Mouse (Mus musculus) thymus, postnatal 10 days (tissue): ENCODE measurements around the gene Wnt2b.

Experiments
- DNase-seq, 2 experiments: peaks; one replicate each; pipeline ENCODE4 v3.0.0; 2021; ENCODE audit warnings: low spot score in 2 of 2

Gene Wnt2b

DNA sequence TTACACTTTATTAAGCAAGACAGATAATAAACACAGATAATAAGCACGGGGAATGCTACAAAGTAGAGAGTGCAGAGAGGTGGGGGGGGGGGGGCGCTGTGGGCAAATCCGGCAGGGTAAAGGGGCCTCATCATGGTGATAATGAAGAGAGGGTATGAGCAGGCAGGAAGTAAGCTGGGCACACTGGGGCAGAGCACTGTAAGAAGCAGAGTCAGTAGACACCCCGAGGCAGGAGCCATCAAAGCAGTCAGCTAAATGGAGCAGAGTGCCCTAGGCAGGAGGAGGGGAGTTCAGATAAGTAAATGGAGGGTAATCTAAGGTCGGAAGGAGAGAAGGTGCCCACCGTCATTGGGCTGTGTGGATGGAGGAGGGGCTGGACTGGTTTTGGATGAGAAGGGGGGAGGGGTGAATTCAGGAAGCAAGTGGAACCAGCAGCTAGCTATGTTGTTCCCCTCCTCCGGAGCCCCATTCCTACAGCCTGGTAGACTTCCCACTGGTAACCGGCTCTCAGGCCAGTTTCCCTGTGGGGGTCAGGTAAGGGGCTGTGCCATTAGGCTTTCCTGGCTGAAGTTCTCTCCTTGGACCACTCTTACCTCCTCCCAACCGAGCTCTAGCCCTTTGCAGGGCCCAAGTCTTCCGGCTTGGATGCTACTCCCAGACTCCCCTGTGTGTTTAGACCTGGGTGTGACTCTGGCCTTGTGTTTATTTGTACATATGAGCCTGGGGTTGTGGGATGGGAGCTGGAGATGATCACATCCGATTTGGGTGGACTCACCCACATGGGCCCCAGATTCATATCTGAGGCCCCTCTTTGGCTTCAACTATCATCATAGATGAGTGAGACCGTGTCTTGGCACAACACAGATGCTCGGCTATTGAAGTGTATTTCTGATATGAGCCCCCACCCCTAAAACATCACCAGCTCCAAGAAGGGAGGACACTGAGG is 1.9 kb upstream of the Wnt2b start:
- DNase-seq: peak; percentile 15 to 46

DNA sequence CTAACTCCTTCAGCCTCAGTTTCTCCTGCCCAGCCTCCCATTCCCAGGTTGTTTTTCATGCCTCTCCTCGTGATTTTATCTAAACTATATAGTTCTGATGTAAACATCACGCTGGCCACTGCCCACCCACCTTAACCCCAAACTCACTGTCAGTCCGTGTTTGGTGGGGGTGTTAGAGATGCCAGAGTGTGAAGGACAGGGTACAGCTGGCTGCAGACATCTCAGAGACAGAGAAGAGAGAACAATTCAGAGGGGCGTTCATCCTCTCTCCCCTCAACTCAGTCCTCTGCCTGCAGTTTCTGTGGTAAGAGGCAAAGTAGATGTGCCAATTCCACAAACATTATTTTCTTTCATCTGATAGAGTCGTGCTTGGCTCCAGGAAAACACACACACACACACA is 1.1 kb upstream of the Wnt2b start:
- no peak for DNase-seq

DNA sequence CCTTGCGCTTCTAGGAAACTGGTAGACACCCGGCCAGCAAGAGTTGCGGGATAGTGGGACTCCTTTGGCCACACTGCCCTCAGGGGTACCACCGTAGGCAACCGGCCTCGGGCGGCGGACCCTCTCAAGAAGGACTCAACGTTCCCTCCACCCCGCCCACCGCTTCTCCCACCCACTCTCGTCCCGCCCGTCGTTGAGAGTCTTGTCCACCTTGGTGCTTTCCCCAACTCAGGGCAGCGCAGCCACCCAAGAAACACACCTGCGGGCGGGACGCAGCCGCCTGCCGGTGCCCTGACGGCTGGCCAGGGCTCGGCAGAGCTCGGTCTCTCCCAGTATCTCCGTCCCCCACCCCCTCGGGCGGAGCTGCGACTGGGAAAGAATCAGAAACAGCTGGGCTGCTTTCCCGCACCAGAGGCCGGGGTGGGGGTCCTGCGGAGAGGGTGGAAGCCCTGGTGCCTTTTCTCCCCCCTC is 455 bp upstream of the Wnt2b start:
- DNase-seq: no peak

DNA sequence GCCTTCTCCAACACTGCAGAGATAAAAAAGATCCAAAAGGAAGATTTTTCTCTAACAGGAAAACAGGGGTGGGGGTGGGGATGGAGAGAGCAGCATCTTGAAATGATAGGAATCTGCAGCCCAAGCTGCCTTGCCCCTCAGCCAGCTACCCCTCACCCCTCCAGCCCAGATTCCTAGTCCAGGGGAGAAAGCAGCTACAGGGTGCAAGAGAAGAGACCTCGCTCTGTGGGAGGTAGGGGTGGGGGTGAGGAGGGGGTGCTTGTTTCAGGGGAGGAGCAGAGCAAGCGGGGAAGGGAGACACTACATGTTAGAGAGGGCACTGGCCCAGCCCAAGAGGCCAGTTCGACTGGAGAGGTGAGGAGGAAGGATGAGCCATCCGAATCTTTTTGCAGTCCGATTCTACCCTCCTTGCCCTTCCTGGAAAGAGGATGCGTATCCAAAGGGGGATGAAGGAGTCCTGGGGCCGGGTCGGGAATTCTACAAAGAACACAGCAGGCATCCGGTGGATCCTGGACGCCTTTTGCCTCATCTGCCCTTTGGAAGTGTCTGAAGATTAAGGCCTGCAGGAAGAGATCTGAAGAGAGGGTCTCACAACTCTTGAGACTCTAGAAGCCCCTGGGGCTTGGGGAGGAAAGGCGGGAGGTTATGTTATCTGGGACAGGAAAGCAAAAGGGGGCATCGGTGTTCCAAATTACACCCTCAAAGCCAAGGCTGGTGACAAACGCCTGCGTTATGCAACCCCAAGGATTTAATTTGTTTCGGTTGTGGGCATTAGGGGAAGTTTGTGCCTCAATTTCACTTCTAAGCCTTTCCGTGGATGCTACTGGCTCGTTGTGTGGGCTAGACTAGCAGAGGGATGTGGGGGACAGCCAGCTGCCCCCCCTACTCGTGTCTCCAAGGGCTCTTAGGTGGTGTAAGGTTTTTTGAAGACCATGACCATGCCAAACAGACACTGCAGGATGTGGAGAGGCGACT is 1.4 kb downstream of the Wnt2b start:
- DNase-seq: no peak

DNA sequence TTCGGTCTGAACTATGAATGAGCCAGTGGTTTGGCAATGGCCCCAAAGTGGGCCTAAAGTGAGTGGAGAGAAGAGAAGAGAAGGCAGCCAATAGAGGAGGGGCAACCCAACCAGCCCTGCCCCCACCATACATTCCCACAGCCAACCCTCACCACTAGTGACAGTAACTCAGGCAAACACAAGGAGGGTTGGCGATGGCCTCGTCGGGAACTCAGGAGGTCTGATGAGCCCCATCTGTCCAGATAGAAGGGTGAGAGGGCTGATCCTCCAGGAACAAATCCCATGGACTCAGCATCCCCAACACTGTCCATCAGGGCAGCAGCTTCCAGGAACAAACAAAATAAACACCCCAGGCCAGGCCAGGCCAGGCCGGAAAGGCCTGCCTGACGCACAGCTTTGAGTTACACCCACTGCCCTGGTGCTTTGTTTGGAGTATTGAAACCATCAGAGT is 5.6 kb downstream of the Wnt2b start:
- DNase-seq: no peak

DNA sequence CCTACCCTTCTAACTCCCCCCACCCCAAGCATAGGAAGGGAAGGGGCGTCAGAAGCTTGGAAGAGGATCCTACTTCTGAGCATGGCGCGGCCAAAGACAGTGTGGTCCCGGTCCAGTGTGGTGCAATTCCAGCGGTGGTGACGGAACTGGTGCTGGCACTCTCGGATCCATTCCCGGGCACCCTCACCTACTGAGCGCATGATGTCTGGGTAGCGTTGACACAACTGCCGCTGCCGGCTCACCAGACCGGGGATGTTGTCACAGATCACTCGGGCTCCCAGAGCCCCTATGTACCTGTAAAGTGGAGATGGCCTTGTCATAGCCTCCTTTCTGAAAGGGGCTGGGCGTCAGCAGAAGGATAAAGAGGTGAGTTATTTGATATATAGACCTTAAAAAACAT is 7.2 kb downstream of the Wnt2b start:
- no peak for DNase-seq

DNA sequence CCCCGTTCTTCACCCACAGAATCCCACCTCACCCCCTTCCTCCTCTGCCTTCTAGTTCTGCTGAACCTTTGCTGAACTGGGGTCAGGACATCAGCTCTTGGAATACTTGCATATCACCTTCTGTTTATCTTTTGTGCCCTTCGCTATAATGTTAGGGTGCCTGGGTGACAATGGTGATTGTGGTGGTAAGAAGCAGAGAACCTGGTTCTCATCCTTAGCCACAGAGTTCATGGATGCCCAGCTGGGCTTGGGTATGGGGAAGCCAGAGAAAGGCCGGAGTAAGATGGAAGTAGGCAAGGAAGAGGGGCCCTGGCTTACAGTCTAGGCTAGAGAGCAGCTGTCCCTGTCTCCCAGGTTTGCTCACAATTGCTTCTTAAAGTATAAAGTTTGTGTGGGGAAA is 7.6 kb downstream of the Wnt2b start:
- no peak for DNase-seq

DNA sequence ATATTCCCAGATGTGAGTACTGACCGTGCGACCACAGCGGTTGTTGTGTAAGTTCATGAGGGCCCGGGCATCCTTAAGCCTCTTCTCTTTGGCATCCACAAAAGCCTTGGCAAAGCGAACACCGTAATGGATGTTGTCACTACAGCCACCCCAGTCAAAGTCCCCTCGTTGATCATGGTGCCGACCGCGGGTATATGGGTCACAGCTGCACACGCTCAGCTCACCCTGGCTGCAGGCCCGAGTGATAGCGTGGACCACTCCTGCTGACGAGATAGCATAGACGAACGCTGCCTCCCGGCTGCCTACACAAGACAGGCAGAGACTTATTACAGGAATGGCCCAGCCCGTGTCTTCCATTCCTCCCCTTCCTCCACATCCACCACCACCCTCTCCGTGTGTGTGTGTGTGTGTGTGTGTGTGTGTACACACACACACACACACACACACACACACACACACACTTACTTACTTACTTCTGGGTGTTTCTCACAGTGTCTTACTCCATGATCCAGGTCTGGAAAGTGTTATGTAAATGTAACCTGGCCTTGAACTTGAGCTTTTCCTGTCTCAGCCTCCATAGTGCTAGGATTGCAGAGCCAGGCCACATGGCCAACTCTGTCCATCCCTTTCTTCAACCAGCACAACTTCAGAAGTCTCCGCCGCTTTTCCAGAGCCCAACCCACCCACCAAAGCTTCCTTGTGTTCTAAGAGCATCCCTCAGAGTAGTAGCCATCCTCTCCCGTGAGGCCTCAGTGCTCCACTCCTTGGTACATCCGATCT is 8.6 kb downstream of the Wnt2b start:
- no peak for DNase-seq

DNA sequence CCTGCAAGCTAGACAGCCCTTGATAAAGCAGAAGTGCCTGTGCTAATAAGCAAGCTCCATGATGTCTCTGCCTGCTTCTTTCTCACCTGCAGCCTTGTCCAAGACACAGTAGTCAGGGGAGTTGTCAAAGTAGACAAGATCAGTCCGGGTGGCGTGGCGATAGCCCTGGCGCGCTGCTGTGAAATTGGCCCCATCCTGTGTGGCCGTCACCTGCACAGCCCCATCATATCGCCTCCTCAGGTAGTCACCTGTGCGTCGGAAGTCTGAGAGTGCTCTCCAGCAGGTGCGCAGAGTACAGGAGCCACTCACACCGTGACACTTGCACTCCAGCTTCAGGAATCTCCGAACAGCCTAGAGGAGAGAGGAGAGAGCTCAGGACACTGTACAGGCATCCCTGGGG is 10.8 kb downstream of the Wnt2b start:
- DNase-seq: no peak

DNA sequence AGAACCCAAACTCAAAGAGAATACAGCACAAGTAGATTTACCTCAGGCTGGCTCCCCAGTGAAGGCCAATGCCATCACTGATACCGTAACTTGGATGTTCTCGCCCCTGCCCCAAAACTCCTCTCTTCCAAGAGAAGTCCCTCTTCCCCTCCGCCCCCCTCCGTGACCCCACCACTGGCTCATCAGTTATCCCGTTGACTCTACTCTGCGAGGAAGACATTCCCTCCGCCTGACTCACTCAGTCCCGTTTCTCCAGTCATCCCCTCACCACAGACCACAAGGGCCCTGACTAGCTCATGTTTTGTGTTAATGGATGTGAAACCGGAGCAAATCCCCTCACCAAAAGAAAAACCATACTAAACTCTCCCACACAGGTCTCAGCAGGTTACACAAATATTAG is 16.8 kb downstream of the Wnt2b start:
- no peak for DNase-seq

DNA sequence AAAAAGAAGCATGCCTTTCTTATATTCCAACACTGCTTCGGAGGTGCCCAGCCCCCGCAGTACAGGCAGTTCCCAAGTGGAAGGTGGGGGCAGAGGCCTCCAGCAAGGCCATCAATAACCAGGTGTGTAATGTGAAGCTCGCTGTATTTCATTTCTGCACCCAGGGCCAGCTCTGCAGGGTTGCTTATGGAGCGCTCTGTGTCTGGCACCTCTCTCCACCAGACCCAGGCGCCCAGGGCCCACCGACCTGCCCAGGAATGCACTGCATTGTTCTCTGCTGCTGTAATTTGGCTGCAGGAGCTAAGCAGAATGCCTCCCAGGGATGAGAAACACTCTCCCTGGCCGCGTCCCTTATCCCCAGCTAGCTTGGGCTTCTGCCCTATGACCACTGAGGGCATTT is 18.4 kb downstream of the Wnt2b start:
- no peak for DNase-seq

DNA sequence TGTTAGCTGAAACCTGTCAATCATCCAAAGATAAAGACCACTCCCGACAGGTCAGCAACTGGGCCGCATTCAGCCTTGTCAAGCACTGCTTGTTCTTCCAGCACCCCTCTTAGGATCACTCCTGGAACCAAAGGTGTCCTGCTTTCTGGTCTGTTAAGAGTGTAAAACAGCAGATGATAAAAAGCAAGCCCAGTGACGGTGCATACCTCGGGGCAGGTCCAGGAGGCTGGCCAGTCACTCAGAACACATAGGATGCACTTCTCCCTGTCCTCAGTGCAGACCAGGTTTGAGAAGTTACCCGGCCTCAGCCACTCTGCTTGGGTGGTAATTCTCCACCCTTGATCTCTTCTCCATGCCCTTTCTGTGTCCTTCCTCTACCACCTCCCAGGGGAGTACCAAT is 19.0 kb downstream of the Wnt2b start:
- DNase-seq: no peak

DNA sequence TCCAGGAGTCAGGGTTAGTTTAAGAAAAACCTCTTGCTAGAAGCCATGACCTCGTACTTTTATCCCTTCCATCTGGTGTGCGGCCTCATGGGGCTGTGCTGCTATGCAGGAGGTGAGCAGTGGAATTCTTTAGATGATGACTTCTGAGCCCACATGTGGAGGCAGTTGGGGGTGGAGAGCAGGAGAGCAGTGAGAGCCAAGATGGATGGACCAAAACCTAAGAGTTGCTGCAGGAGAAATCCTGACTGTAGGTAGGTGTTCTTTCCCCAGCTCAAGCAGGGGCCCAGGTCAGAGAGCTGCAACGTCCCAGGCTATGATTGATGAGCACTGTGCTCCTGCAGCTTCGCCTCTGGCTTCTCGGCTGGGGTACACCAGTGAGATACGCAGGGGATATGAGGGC is 21.0 kb downstream of the Wnt2b start:
- no peak for DNase-seq

DNA sequence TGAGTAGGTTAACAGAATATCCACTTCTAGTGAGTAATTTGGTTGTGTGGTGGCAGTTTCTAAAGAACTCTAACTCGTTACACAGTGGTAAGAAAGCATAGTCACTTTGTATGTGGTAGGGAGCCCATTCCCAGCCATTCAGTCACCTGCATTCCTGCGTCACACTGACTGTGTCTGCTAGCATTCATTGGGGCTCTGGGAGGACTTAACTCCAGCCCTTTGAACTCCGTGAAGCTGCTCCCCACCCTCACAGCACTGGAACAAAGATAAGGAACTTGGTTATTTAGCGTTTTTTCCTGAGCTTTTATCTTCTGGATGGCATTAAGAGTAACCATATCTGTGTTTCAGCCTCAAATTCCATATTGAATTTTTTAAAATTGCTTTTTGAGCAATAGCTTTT is 23.4 kb downstream of the Wnt2b start:
- DNase-seq: no peak

DNA sequence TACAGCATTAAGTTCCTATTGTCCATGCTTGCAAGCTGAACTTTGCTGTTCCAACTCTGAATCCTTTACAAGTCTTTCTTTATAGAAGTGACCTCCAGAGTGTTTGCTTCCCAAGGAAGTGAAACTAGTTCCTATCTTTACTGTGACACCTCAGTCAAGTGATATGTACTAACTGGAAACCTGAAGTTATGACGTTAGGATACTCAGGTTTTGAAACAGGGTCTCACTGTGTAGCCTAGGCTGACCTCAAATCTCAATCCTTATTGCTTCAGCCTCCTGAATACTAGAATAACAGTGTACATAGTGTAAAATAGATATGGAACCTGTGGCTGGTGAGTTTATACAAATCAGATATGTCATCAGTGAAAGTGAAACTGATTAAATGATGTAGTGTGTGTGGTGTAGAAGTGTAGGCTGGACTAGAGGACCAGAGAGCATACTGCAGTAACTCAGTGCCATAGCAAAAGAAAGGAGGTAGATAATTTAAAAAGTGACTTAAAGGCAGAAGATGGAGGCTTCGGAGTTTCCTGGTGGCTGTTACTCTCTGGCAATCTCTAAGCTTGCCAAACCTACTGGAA is 23.9 kb downstream of the Wnt2b start:
- DNase-seq: no peak

DNA sequence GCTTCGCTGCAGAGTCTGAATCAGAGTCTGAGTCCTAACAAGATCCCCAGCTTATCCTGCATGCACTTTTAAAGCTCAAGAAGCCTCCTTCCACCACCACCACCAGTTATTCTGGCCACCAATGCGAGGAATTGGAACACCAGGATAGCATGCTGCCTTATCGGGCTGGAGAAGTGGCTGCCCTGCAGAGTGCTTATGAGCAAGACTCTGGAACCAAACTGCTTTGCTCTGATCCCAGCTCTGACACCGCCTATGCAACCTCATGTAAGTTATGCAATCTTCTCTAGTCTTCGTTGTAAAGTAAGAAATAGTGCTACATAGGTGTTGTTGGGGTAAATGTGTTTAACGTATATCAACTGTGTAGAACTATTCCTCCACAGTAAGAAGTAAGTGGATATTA is 32.3 kb downstream of the Wnt2b start:
- DNase-seq: no peak

DNA sequence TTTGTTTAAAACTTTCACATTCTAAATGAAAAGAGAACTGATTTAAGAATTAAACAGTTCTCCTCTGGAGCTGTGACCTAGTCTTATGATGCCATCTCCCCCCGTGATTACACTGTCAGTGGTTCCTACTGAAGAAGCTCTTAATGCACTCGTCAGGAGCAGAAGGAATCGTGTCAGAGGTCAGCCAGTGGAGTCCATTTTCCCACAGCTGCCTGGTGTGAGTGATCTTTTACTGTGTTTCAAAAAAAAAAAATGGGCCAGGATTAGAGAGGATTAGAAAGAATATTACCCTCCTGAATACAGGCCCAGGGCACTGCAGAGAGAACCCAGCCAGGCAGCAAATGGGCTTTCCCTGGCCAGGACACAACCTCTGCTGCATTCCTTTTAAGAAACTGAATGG is 46.7 kb downstream of the Wnt2b start:
- DNase-seq: no peak

DNA sequence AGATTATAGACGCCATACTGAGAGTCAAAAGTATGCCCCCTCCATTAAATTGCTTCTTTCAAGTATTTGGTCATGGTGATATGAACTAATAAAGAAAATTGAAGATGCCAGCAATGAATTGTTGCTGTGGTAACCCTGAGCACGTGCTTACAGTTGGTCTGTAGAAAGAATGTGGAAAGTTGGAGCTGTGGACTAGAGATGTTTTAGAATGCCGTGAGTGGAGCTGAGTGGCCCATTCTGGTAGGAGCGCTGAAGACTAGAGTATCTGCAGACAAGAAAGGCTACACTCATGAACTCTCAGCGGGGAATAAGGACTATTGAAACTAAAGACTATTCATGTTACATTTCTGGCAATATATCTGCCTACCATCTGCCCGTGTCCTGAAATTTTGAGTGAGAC is 52.5 kb downstream of the Wnt2b start:
- no peak for DNase-seq

DNA sequence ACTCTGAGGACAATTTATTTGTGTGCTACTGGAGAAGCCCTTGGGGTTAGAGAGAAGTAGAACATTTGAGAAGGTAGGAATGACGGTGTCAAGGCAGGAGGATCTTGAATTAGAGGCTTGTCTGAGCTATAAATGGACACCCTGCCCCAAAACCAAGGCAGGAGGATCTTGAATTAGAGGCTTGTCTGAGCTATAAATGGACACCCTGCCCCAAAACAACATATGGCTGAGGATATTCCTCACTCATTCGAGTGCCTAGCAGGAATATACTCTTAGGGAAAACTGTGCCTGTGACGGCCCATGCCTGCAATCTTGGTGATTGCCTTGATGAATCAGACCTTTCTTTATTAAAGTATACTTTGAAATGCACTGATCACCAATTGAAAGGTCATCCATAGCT is 55.7 kb downstream of the Wnt2b start:
- no peak for DNase-seq

DNA sequence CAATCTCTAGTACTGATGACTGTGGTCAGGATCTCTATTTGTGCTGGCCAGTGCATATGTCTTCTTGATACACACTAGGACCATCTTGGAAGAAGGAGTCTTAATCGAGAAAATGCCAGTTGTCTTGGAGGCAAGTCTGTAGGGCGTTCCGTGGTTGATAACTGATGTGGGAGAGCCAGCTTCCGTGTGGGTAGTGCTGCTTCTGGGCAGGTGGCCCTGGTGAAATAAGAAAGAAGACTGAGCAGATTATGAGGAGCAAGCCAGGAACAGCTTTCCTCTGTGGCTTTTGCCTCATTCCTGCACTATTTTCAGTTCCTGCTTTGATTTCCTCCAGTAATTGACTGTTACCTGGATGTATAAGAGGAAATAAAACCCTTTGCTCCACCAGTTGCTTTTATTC is 56.3 kb downstream of the Wnt2b start:
- DNase-seq: no peak

DNA sequence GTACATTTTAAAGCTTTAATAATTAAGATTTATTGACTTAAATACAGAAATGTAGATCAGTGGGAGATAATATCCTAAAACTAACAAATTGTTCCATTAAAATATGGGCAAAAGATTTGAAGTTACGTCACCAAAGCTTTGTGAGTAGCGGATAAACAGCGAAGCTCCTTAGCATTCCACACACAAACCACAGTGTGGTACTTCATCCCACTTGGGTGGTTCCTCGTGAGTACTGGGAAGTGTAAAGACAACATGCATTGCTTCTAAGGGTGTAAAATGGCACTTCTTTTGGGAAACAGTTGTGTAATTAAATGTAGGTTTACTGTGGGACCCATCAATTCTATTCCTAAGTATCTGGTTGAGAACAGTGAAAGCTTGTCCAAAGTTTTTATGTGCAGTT is 60.6 kb downstream of the Wnt2b start:
- DNase-seq: no peak
